Mouse (Mus musculus) spleen, adult 2 months (tissue): ENCODE measurements around the gene Rxfp2.

Experiments
- CTCF ChIP-seq: fragments of 200-500 bp; IDR thresholded peaks from 2 replicates; pipeline ENCODE4 v1.5.1; 2011; ENCODE audit warnings: mild to moderate bottlenecking, inconsistent platforms; ENCODE audit not compliant: insufficient read depth, insufficient read length, insufficient replicate concordance; ENCODE audit errors: extremely low read depth
- POLR2A ChIP-seq: fragments of 200-500 bp; IDR thresholded peaks from 2 replicates; pipeline ENCODE4 v1.6.1; 2011; ENCODE audit warnings: low read depth, low read length, inconsistent platforms

DNA sequence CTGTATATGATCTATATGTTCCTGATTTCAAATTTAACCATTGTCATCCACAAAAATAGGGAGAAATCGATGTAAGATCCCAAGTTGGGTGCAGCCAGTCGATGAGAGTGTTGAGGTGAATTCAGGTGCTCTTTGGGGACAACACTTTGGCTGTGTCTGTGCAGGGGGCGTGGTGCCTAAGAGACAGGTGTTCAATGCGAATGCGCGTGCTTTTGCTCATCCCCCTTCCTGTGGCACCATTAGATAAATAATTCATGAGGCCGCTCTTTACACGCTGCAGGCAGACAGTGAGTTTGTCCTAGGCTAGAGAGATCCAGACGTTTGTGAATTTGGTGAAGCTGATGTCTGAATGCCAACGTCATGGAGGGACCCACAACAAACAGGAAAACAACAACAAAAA lies 45.8 kb downstream of the Rxfp2 start:
- TF ChIP-seq CTCF (no peak), POLR2A (no peak)
